Mouse (Mus musculus) kidney, postnatal 0 days (tissue): ENCODE results near the gene Robo1. TPM values are rescaled to one million over a fixed set of nuclear protein-coding genes. Genes with fewer than 3 reads are reported as not detected.

Source experiments
- ATAC-seq: fragments of 200-750 bp; cut with Nextera tagmentation; replicated peaks from 2 replicates; pipeline ENCODE4 v1.8.0; 2017; ENCODE audit warnings: low read depth, moderate number of reproducible peaks, moderate TSS enrichment, moderate library complexity; ENCODE audit not compliant: low FRiP score
- DNase-seq: peaks from one replicate; pipeline ENCODE4 v3.0.0-alpha.2; 2016; ENCODE audit warnings: low spot score
- H3K27ac ChIP-seq: fragments of 300-500 bp; sonication (generic); 2 replicates; pipeline ENCODE4 v1.5.1; 2014; ENCODE audit warnings: mild to moderate bottlenecking
- H3K27me3 ChIP-seq: fragments of 300-500 bp; sonication (generic); 2 replicates; pipeline ENCODE4 v1.6.1; 2014; ENCODE audit warnings: low read length, mixed read lengths; ENCODE audit not compliant: insufficient read depth
- H3K36me3 ChIP-seq: fragments of 300-500 bp; sonication (generic); 2 replicates; pipeline ENCODE4 v1.6.1; 2014; ENCODE audit warnings: low read length, mixed read lengths; ENCODE audit not compliant: insufficient read depth
- H3K4me1 ChIP-seq: fragments of 300-500 bp; sonication (generic); replicated peaks from 2 replicates; pipeline ENCODE4 v1.6.1; 2014; ENCODE audit warnings: antibody characterized with exemption, low read length, mixed read lengths; ENCODE audit not compliant: insufficient read depth
- H3K4me2 ChIP-seq: fragments of 300-500 bp; sonication (generic); 2 replicates; pipeline ENCODE4 v1.6.1; 2014; ENCODE audit warnings: mild to moderate bottlenecking, low read length, moderate library complexity, mixed read lengths
- H3K4me3 ChIP-seq: fragments of 300-500 bp; sonication (generic); replicated peaks from 2 replicates; pipeline ENCODE4 v1.5.1; 2014; ENCODE audit warnings: low read depth, low read length
- H3K9ac ChIP-seq: fragments of 300-500 bp; sonication (generic); 2 replicates; pipeline ENCODE4 v1.6.1; 2014; ENCODE audit warnings: low read depth, low read length
- H3K9me3 ChIP-seq: fragments of 300-500 bp; sonication (generic); replicated peaks from 2 replicates; pipeline ENCODE4 v1.6.1; 2016; ENCODE audit warnings: low read length, inconsistent platforms, mixed read lengths
- CTCF ChIP-seq: IDR thresholded peaks from 2 replicates; pipeline ENCODE4 v1.5.1; 2016; ENCODE audit warnings: antibody characterized with exemption, low read depth, mild to moderate bottlenecking, moderate library complexity
- WGBS: fragments of 180-500 bp; shearing (Covaris S2); extraction: QIAGEN DNeasy Blood & Tissue Kit; methylation state at CpG from one replicate; pipeline ENCODE4 v1.1.7; 2014; 5-methylcytosine and 5-hydroxymethylcytosine counted together
- polyA plus RNA-seq: library from polyadenylated mRNA; unstranded; fragments of >200 nt; fragmentation: Nextera tagmentation; extraction: Ambion mirVana; gene quantifications from 2 replicates; pipeline ENCODE4 v1.2.1, GENCODE M21; 2015

Robo1 gene
- polyA plus RNA-seq, 1 experiment from 2014 or later, result 14.5 TPM

DNA sequence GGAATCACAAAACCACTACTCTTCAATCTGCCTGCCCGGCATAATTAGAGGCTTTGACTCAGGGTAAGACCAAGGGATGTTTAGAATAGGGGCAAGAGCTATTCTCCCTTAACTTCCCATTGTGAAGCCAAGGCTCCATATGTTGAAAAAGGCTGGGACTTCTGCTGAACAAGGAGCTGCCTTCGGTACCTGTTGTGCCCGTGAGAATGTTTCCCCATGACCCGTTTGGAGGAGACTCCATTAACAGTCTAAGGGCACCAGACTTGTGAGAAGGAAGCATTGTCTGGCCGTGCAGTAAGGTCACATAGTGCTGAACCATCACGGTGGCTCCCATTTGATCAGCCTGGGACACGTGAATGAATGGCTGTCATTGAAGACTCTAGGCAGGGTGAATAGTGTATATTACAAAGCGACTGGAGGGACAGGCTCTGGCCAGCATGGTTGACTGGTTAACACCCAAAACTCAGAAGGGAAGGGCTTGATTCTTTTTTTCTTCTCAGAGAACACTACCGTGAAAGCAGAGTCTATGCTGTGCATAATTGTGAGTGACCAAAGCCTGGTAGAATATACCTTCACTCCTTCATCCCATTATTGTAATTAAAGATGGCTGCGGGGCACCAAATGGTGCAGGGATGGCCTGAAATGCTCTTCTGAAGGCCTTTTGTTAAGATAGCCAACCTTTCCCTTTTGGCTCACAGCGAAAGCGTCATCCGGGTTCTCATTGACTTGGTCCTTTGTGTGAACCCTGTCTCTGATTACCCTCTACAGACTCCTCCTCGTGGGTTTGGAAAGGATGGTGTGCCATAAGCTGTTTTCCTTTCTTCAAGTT is 385.6 kb downstream of the Robo1 start:
- 62% methylated on average over 14 of the region's 14 CpGs for WGBS
- Histone ChIP-seq H3K27ac (no peak overlapping the region), H3K9me3 (no peaks in the 10 kb centered on the region), H3K36me3 (no peaks in the 10 kb centered on the region), H3K4me1 (0 out of 2 replicates have a peak, but pooled peaks cover 2% of the 10 kb centered on the region), H3K9ac (no peak overlapping the region), H3K27me3 (no peaks in the 10 kb centered on the region), H3K4me3 (no peak overlapping the region), H3K4me2 (no peak overlapping the region)
- no peak for TF ChIP-seq CTCF
- DNase-seq (no peak), ATAC-seq (0 out of 2 replicates have a peak, but pooled peaks have one; percentile 43)

GRCm38 (mm10) chr16:72694787-72695186 is 386.7 kb downstream of the Robo1 start:
- 33% methylated on average over 5 of the region's 5 CpGs for WGBS
- Histone ChIP-seq H3K4me1 (0 out of 2 replicates have a peak, but pooled peaks cover 2% of the 10 kb centered on the region), H3K27ac (no peak overlapping the region), H3K4me2 (no peak overlapping the region), H3K9me3 (no peaks in the 10 kb centered on the region), H3K9ac (no peak overlapping the region), H3K4me3 (no peak overlapping the region), H3K27me3 (no peaks in the 10 kb centered on the region), H3K36me3 (no peaks in the 10 kb centered on the region)
- DNase-seq, result peak; percentile 57
- peak; percentile 46; the same call in 1 of the 2 replicates for ATAC-seq
- no peak for TF ChIP-seq CTCF

- Histone ChIP-seq H3K9ac (no peak overlapping the region), H3K4me3 (no peak overlapping the region), H3K27me3 (no peaks in the 10 kb centered on the region), H3K9me3 (no peaks in the 10 kb centered on the region), H3K27ac (no peak overlapping the region), H3K4me2 (no peak overlapping the region), H3K36me3 (no peaks in the 10 kb centered on the region), H3K4me1 (no peaks in the 10 kb centered on the region)
- ATAC-seq (no peak), DNase-seq (no peak)
- WGBS, result 73% methylated on average over 12 of the region's 12 CpGs
- TF ChIP-seq CTCF, result no peak
Observed at GRCm38 (mm10) chr16:72699238-72700006, 391.3 kb downstream of the Robo1 start.

DNA sequence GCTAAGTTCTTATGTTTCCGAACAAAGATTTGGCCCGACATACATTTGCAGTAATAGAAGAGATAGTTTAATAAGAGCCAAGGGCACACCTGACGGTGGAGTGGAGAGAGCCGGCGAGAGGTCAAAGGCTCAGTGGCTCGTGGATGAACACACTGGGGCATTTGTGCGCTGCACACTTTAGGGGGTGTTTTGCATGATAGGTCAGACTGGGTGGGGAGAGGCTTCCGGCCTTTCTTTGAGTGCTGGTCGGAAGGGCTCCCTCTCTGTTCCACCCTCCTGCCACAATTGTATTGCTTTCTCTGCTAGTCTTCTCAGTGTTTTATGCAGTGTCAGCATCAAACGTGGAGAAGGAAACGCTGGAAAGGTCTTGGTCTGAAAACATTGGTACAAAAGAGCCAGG is 392.2 kb downstream of the Robo1 start:
- DNase-seq (no peak), ATAC-seq (no peak)
- no peaks in the 10 kb centered on the region for H3K36me3 ChIP-seq
- no peak overlapping the region for H3K4me2 ChIP-seq
- no peak for TF ChIP-seq CTCF
- no peaks in the 10 kb centered on the region for H3K9me3 ChIP-seq
- H3K27me3 ChIP-seq, result no peaks in the 10 kb centered on the region
- no peak overlapping the region for H3K9ac ChIP-seq
- H3K27ac ChIP-seq, result no peak overlapping the region
- H3K4me3 ChIP-seq, result no peak overlapping the region
- WGBS, result 82% methylated on average over 11 of the region's 11 CpGs
- no peaks in the 10 kb centered on the region for H3K4me1 ChIP-seq

GRCm38 (mm10) chr16:72703486-72703885 is 395.4 kb downstream of the Robo1 start:
- no peak for DNase-seq
- Histone ChIP-seq H3K36me3 (no peaks in the 10 kb centered on the region), H3K27ac (no peak overlapping the region), H3K9ac (no peak overlapping the region), H3K4me3 (no peak overlapping the region), H3K9me3 (no peaks in the 10 kb centered on the region), H3K4me2 (no peak overlapping the region), H3K27me3 (no peaks in the 10 kb centered on the region), H3K4me1 (no peaks in the 10 kb centered on the region)
- no peak for TF ChIP-seq CTCF
- 81% methylated on average over 6 of the region's 6 CpGs for WGBS
- ATAC-seq, result no peak

DNA sequence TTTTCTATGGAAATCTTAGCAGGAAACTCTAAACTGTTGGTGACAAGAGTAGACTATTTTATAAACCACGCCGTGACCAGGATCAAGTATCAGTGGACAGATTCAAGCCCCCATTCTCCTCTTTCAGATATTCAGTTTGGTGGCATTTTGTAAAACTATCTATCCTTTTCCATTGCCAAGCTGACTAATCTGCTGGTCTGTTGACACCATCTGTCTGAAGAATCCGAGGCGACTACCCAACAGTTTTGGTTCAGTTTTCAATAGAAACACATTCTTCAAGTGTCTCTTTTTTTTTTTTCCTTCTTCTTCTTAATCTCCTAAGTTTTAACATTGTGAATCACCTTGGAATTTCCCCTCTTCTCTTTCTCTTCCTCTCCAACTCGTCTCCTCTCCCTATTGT is 397.7 kb downstream of the Robo1 start:
- Histone ChIP-seq H3K9me3 (no peaks in the 10 kb centered on the region), H3K36me3 (no peaks in the 10 kb centered on the region), H3K9ac (no peak overlapping the region), H3K27ac (no peak overlapping the region), H3K4me2 (no peak overlapping the region), H3K4me1 (no peaks in the 10 kb centered on the region), H3K4me3 (no peak overlapping the region), H3K27me3 (no peaks in the 10 kb centered on the region)
- no peak for DNase-seq
- 48% methylated on average over 5 of the region's 5 CpGs for WGBS
- no peak for ATAC-seq
- no peak for TF ChIP-seq CTCF
